Mouse (Mus musculus): Measurements from ENCODE around the gene Vwa3b.

Gene Vwa3b

DNA sequence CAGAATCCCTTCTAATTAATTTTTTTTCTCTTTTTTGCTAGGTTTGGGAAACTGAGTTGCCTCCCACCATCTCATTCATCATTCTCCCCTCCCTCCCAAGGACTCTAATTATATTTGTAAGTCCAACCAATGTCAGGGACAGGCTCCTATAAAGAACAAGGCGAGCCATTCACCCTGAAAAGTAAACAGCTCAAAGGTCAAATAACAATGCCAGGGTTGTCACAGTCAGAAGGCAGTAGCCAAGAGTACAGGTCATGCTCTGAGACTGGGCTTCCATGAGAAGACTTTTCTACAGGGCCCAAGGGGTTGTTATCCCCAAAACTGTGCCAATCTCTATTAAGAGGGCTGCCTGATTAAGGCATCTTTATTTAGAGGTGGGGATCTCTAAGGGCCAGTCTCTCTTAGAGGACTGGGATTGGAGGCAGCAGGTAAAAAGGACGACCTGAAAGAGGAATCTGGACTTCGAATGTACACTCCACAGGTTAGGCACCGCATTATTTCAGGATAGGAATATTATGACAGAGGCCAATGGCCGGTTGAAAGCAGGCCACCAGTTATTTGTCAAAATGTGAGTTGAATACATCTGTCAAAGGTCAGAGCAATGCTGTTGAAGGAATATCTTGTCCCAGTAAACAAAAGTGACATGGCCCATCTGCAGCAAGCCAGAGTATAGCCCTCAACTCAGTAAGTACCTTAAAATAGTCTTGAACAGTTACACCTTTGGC, at the start of gene Vwa3b:
Vwa3b (plus strand) TSS at position 635 of the 725 bp plus-strand sequence.
- no peak for TF ChIP-seq GATA4 (IDR thresholded peaks at IDR 0.05; ENCODE audit: insufficient replicate concordance, low read length)

GRCm38 (mm10) chr1:36976770-36977169, 49.6 kb upstream of the Vwa3b start:
- TF ChIP-seq GATA4 (IDR thresholded peaks at IDR 0.05; ENCODE audit: insufficient replicate concordance, low read length), result peak; percentile 39; the same call in 1 of the 2 replicates

DNA sequence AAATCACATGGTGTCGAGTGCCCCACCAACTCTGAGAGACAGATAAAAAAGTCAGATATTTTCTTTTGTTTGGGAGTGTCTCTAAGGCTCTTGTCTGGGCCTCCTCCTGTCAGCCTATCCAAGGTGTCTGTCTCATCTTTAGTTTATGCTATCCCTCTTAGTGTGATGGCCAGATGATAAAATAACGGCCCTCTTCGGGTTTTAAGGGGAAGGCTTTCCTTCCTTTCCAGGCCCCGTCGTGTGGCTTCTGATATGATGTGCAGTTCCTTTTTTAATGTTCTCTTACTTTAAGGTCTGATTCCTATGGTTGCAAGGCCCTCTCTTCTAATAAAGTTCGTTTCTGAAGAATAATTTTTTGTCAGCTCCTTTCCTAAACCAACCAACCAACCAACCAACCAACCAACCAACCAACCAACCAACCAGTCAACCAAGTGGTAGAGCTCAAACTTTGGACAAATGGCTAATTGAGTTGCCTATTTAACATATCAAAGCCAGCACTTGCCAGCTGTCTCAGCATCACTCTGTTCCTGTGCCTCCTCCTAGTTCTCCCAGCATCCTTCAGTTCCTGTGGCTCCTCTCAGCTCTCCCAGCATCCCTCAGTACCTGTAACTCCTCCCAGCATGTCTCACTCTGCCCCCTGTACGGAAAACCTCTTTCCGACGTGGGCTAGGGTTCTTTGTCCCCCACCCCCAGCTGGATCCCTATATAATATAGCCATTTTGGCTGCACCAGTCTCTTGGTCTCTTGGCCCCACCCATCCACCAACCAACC, 44.0 kb upstream of the Vwa3b start:
- no peak for TF ChIP-seq GATA4 (IDR thresholded peaks at IDR 0.05; ENCODE audit: insufficient replicate concordance, low read length)

GRCm38 (mm10) chr1:36983754-36984153, 42.6 kb upstream of the Vwa3b start:
- no peak for TF ChIP-seq GATA4 (IDR thresholded peaks at IDR 0.05; ENCODE audit: insufficient replicate concordance, low read length)

GRCm38 (mm10) chr1:36984406-36984805, 42.0 kb upstream of the Vwa3b start:
- no peak for TF ChIP-seq GATA4 (IDR thresholded peaks at IDR 0.05; ENCODE audit: insufficient replicate concordance, low read length)

- TF ChIP-seq GATA4 (IDR thresholded peaks at IDR 0.05; ENCODE audit: insufficient replicate concordance, low read length), result no peak
These were observed 40.5 kb upstream of the Vwa3b start for GRCm38 (mm10) chr1:36985896-36986295.

- TF ChIP-seq GATA4 (IDR thresholded peaks at IDR 0.05; ENCODE audit: insufficient replicate concordance, low read length), result no peak
These were observed 39.8 kb upstream of the Vwa3b start for GRCm38 (mm10) chr1:36986396-36987160.

DNA sequence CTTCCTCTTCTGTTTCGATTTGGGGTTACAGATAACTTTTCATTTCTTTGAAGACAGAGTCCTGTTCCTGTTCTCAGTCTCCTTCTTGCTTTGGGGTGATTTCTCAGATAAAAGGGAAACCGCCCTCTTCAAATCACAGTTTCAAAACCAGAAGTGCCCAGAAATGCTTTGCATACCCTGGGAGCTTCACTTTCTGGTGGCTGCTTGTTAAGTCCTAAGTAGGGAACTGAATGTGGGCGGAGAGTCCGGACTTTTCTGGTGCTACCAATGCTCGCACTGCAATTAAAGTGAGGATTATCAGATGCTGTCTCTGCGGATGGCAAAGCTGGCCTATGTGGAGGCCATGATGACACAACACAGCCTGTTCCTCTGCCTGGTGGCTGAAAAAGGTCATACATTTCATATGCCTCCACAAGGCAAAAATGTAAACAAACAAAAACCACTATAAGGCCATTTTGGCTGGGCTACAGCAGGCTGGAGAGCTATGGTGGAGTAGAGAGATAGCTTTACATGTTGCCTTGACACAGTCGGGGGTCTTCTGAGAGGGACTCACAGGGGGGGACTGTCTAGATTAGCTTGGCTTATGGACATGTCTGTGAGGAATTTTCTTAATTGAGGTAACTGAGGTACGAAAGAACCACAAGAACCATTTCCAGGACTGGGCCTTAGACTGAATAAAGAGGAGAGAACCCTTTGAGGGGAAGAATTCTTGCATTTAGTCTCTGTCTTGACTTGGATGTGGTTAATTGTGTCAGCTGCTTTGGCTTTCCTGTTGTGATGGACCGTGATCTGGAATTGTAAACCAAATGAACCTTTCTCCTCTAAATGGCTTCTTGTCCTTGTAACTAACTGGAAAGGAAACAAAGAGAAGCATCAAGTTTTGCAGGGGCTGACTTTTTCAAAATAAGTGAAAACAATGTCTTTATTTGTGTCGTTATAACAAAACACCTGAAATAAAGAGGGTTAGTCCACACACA, 38.9 kb upstream of the Vwa3b start:
- no peak for TF ChIP-seq GATA4 (IDR thresholded peaks at IDR 0.05; ENCODE audit: insufficient replicate concordance, low read length)

GRCm38 (mm10) chr1:36988161-36988560, 38.2 kb upstream of the Vwa3b start:
- TF ChIP-seq GATA4 (IDR thresholded peaks at IDR 0.05; ENCODE audit: insufficient replicate concordance, low read length), result no peak

DNA sequence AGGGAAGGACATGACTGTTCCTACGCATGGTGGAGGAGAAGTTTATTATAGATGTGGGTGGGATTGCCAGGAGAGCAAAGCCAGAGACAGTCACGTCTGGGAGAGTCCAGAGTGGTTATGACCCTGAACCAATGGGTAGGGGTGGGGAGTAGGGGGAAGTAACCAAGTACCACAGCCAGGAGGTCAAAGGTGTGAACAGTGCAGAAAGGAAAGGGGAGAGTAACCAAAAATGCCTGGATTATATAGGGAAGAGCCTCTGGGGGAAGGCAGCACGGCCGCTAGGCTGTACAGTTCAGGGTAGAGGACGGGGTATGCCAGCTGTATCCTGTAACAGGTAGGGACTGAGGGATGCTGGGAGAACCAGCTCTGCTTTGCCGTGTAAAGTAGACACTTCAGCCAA, 37.8 kb upstream of the Vwa3b start:
- no peak for TF ChIP-seq GATA4 (IDR thresholded peaks at IDR 0.05; ENCODE audit: insufficient replicate concordance, low read length)

DNA sequence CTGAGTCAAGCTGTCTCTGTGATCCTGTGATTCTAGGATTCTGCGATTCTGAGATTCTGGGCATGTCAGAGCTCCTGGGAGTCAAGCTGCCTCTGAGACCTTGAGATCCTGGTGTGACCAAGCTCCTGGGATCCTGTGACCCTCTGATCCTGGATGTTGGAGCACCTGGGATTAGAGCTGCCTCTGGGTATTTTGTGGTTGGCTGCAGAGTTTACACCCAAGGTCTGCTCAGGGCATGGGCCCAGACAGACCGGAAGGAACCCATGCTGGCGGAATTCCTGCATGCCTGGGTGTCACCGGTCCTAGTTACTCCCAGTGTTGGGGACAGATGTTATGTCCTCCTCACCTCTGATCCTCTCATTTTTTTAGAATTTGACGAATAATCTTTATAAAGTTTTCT, 32.1 kb upstream of the Vwa3b start:
- TF ChIP-seq GATA4 (IDR thresholded peaks at IDR 0.05; ENCODE audit: insufficient replicate concordance, low read length), result no peak

DNA sequence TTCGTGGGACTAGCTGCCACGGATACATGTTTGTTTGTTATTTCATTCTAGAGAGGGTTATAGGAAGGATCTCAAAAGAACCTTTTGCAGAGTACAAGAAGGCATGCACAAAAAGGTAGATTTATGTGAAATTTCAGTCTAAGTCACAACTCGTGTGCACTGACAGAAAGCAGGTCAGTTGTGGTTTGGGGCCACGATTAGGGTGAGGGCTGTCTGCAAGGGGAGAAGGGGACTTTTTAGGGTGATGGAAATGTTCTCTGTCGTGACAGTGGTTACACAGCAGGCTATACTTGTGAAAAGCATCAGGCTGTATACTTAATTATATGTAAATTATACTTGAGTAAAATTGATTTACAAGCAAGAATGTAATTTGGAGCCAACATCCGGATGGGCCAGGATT, 30.6 kb upstream of the Vwa3b start:
- TF ChIP-seq GATA4 (IDR thresholded peaks at IDR 0.05; ENCODE audit: insufficient replicate concordance, low read length), result no peak

DNA sequence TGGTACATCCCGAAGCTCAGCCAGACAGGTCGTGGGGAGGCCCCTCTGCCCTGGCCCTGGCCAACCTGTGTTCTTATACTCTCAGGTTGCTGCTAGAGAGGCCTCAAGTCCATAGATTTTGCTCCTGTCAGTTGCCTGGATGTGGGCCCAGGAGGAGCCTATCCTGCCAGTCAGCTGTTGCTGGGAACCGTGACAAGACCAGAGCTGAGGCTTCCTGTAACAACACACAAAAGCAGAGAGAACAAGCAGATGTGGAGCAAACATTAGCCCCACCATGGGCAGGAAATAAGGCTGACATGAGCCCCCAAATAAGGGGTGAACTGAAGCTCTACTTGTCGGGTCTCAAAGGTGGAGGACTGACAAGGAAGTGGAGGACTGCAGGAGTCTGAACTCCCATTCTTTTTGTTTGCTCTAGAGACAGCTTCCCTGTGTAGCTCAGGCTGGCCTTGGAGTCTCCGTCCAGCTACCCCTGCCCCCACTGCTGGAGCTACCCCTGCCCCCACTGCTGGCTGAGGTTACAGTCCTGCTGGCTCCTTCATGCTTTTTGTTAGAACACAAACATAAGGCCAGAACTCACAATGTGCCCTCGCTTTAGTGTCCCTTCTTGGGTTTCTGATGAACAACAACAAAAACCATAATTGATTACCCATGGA, 29.7 kb upstream of the Vwa3b start:
- TF ChIP-seq GATA4 (IDR thresholded peaks at IDR 0.05; ENCODE audit: insufficient replicate concordance, low read length), result no peak

GRCm38 (mm10) chr1:37000307-37000706, 26.1 kb upstream of the Vwa3b start:
- no peak for TF ChIP-seq GATA4 (IDR thresholded peaks at IDR 0.05; ENCODE audit: insufficient replicate concordance, low read length)
